Mouse (Mus musculus) lung, adult 2 months (tissue): ENCODE data around the gene Dnajc5g.

ENCODE experiments used
- CTCF ChIP-seq: fragments of 200-500 bp; IDR thresholded peaks from 2 replicates; pipeline ENCODE4 v1.5.1; 2011; ENCODE audit warnings: mild to moderate bottlenecking, low read length, control low read depth; ENCODE audit not compliant: insufficient read depth
- POLR2A ChIP-seq: fragments of 200-500 bp; IDR thresholded peaks from 2 replicates; pipeline ENCODE4 v1.6.1; 2011; ENCODE audit warnings: low read depth, mild to moderate bottlenecking, control low read depth, low read length, borderline replicate concordance; ENCODE audit errors: extremely low read depth

- TF ChIP-seq CTCF = no peak
- TF ChIP-seq POLR2A = no peak
Observed at GRCm38 (mm10) chr5:31138241-31138967, 32.3 kb downstream of the Dnajc5g start, which contains the start of gene Ucn.
